Mouse (Mus musculus): ENCODE data around the gene Tfap2b. TPM values are rescaled to one million over a fixed set of nuclear protein-coding genes. Genes with fewer than 3 reads are reported as not detected.

Gene Tfap2b
- polyA plus RNA-seq (2012; rRNA removed), result not detected in 2 replicates

GRCm38 (mm10) chr1:19208641-19209358 is at the start of gene Tfap2b:
TSS of gene Tfap2b (plus strand) at chr1:19208914.
- no peak for DNase-seq (ENCODE audit: low read depth in 1 of 2, low spot score in 2 of 2)
- H3K27me3 ChIP-seq (ENCODE audit: control insufficient read depth, insufficient read depth, low read length), result peaks cover 3% of the 10 kb centered on the region
- no peak within 1 kb of the TSS for H3K4me3 ChIP-seq (ENCODE audit: extremely low read depth, insufficient read depth, insufficient read length)
- no peaks in the 10 kb centered on the region for H3K4me1 ChIP-seq (ENCODE audit: control insufficient read depth, insufficient read depth, insufficient read length)
- no peak within 1 kb of the TSS for H3K27ac ChIP-seq (ENCODE audit: insufficient read depth, low read length)
- TF ChIP-seq CTCF (IDR thresholded peaks at IDR 0.05; ENCODE audit: extremely low read depth, insufficient read depth, insufficient read length, insufficient replicate concordance) (no peak), POLR2A (IDR thresholded peaks at IDR 0.05; ENCODE audit: low read depth, low read length) (no peak)
- 9% methylated on average over 26 of the region's 26 CpGs for WGBS
- no peaks in the 10 kb centered on the region for H3K36me3 ChIP-seq (ENCODE audit: control insufficient read depth, insufficient read depth, low read length)

- H3K4me3 ChIP-seq (ENCODE audit: extremely low read depth, insufficient read depth, insufficient read length), result no peak overlapping the region
- H3K36me3 ChIP-seq (ENCODE audit: control insufficient read depth, insufficient read depth, low read length), result no peaks in the 10 kb centered on the region
- TF ChIP-seq POLR2A (IDR thresholded peaks at IDR 0.05; ENCODE audit: low read depth, low read length) (no peak), CTCF (IDR thresholded peaks at IDR 0.05; ENCODE audit: extremely low read depth, insufficient read depth, insufficient read length, insufficient replicate concordance) (no peak)
- H3K27me3 ChIP-seq (ENCODE audit: control insufficient read depth, insufficient read depth, low read length), result no peaks in the 10 kb centered on the region
- no peak overlapping the region for H3K27ac ChIP-seq (ENCODE audit: insufficient read depth, low read length)
- 10% methylated on average over 4 of the region's 4 CpGs for WGBS
- H3K4me1 ChIP-seq (ENCODE audit: control insufficient read depth, insufficient read depth, insufficient read length), result no peaks in the 10 kb centered on the region
- no peak for DNase-seq (ENCODE audit: low read depth in 1 of 2, low spot score in 2 of 2)
These were observed 29.8 kb upstream of the Tfap2b start for GRCm38 (mm10) chr1:19178742-19179397.

- no peaks in the 10 kb centered on the region for H3K36me3 ChIP-seq (ENCODE audit: control insufficient read depth, insufficient read depth, low read length)
- H3K27me3 ChIP-seq (ENCODE audit: control insufficient read depth, insufficient read depth, low read length), result peaks cover 3% of the 10 kb centered on the region
- no peak for TF ChIP-seq POLR2A (IDR thresholded peaks at IDR 0.05; ENCODE audit: low read depth, low read length)
- TF ChIP-seq CTCF (IDR thresholded peaks at IDR 0.05; ENCODE audit: extremely low read depth, insufficient read depth, insufficient read length, insufficient replicate concordance), result 0 out of 2 replicates have a peak, but pooled peaks have one; percentile 4
- H3K27ac ChIP-seq (ENCODE audit: insufficient read depth, low read length), result no peak overlapping the region
- no peak for DNase-seq (ENCODE audit: low read depth in 1 of 2, low spot score in 2 of 2)
- 6% methylated on average over 12 of the region's 12 CpGs for WGBS
- no peak overlapping the region for H3K4me3 ChIP-seq (ENCODE audit: extremely low read depth, insufficient read depth, insufficient read length)
- H3K4me1 ChIP-seq (ENCODE audit: control insufficient read depth, insufficient read depth, insufficient read length), result no peaks in the 10 kb centered on the region
These were observed 3.1 kb upstream of the Tfap2b start for GRCm38 (mm10) chr1:19205649-19206048.

- no peak overlapping the region for H3K27ac ChIP-seq (ENCODE audit: insufficient read depth, low read length)
- no peak for DNase-seq (ENCODE audit: low read depth in 1 of 2, low spot score in 2 of 2)
- no peaks in the 10 kb centered on the region for H3K36me3 ChIP-seq (ENCODE audit: control insufficient read depth, insufficient read depth, low read length)
- TF ChIP-seq POLR2A (IDR thresholded peaks at IDR 0.05; ENCODE audit: low read depth, low read length), result no peak
- no peak for TF ChIP-seq CTCF (IDR thresholded peaks at IDR 0.05; ENCODE audit: extremely low read depth, insufficient read depth, insufficient read length, insufficient replicate concordance)
- WGBS, result 2% methylated on average over 7 of the region's 7 CpGs
- H3K27me3 ChIP-seq (ENCODE audit: control insufficient read depth, insufficient read depth, low read length), result peaks cover 3% of the 10 kb centered on the region
- no peaks in the 10 kb centered on the region for H3K4me1 ChIP-seq (ENCODE audit: control insufficient read depth, insufficient read depth, insufficient read length)
- no peak overlapping the region for H3K4me3 ChIP-seq (ENCODE audit: extremely low read depth, insufficient read depth, insufficient read length)
These were observed 2.5 kb upstream of the Tfap2b start for GRCm38 (mm10) chr1:19206194-19206593.

DNA sequence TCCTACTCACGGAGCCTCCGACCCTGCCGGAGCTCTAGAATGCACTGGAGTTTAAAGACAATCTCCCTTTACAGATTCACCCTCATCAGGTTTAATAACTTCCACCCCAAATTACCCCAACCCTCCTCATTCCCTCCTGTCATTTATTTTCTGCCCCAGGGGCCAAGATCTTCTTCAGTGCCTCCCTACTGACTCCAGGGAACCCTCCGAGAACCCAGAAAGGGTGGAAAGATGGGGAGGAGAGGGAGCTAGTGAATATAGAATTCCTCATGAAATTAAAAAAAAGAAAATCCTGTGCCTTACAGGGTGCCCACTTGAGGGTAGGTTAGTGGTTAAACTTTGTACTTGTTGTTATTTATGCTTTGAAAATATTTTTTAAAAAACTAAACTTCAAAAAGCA is 1.1 kb upstream of the Tfap2b start:
- H3K27ac ChIP-seq (ENCODE audit: insufficient read depth, low read length), result no peak overlapping the region
- H3K36me3 ChIP-seq (ENCODE audit: control insufficient read depth, insufficient read depth, low read length), result no peaks in the 10 kb centered on the region
- H3K27me3 ChIP-seq (ENCODE audit: control insufficient read depth, insufficient read depth, low read length), result peaks cover 3% of the 10 kb centered on the region
- WGBS, result 20% methylated on average over 4 of the region's 4 CpGs
- TF ChIP-seq CTCF (IDR thresholded peaks at IDR 0.05; ENCODE audit: extremely low read depth, insufficient read depth, insufficient read length, insufficient replicate concordance) (no peak), POLR2A (IDR thresholded peaks at IDR 0.05; ENCODE audit: low read depth, low read length) (no peak)
- no peaks in the 10 kb centered on the region for H3K4me1 ChIP-seq (ENCODE audit: control insufficient read depth, insufficient read depth, insufficient read length)
- no peak overlapping the region for H3K4me3 ChIP-seq (ENCODE audit: extremely low read depth, insufficient read depth, insufficient read length)
- no peak for DNase-seq (ENCODE audit: low read depth in 1 of 2, low spot score in 2 of 2)

DNA sequence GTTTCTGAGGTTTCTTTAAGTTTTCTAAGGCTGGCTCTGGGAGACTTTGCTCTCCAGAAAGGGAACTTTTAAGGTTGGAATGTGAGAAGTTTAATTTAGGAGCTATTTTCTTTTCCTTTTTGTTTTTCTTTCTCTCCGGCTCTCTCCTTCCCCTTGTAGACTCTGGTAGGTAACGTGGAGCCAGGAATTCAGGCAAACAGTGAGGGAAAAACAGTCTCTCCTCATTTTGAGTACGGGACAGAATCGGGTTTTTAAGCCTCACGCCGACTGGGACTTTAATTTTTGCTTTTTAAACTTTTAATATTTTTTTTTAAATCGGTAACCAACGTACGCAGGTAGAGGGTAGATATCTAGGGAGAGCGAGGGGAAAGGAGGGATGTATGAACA is 638 bp downstream of the Tfap2b start:
- Histone ChIP-seq H3K27ac (ENCODE audit: insufficient read depth, low read length) (no peak overlapping the region), H3K27me3 (ENCODE audit: control insufficient read depth, insufficient read depth, low read length) (peaks cover 3% of the 10 kb centered on the region), H3K4me1 (ENCODE audit: control insufficient read depth, insufficient read depth, insufficient read length) (no peaks in the 10 kb centered on the region), H3K4me3 (ENCODE audit: extremely low read depth, insufficient read depth, insufficient read length) (no peak overlapping the region), H3K36me3 (ENCODE audit: control insufficient read depth, insufficient read depth, low read length) (no peaks in the 10 kb centered on the region)
- no peak for DNase-seq (ENCODE audit: low read depth in 1 of 2, low spot score in 2 of 2)
- WGBS, result 5% methylated on average over 10 of the region's 10 CpGs
- no peak for TF ChIP-seq POLR2A (IDR thresholded peaks at IDR 0.05; ENCODE audit: low read depth, low read length)

DNA sequence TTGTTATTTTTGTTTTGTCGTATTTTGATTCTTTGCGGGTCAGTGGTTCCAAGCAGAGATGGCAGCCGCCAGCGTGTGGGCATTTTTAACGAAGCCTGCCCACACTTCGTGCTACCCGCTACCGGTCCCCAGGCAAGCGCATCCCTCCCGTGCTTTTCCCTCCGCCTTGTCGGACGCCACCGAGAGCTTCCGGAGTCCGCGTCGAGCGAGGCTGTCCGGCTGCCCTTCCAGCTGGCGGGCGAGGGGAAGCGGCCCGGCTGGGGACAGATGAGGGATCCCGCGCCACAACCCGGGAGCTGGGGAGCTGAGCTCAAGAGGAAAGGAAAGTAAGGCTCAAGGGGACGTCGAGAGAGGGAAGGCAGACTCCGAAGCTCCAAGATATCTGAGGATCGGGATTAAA is 1.1 kb downstream of the Tfap2b start:
- Histone ChIP-seq H3K4me3 (ENCODE audit: extremely low read depth, insufficient read depth, insufficient read length) (no peak overlapping the region), H3K4me1 (ENCODE audit: control insufficient read depth, insufficient read depth, insufficient read length) (no peaks in the 10 kb centered on the region), H3K36me3 (ENCODE audit: control insufficient read depth, insufficient read depth, low read length) (no peaks in the 10 kb centered on the region), H3K27ac (ENCODE audit: insufficient read depth, low read length) (no peak overlapping the region), H3K27me3 (ENCODE audit: control insufficient read depth, insufficient read depth, low read length) (peaks cover 3% of the 10 kb centered on the region)
- 5% methylated on average over 31 of the region's 31 CpGs for WGBS
- no peak for DNase-seq (ENCODE audit: low read depth in 1 of 2, low spot score in 2 of 2)
- TF ChIP-seq POLR2A (IDR thresholded peaks at IDR 0.05; ENCODE audit: low read depth, low read length) (no peak), CTCF (IDR thresholded peaks at IDR 0.05; ENCODE audit: extremely low read depth, insufficient read depth, insufficient read length, insufficient replicate concordance) (no peak)
